Mouse (Mus musculus): ENCODE data around the gene Gabra1.

Gabra1 gene

GRCm38 (mm10) chr11:42182825-42183152, at the start of gene Gabra1:
Gene Gabra1, minus strand, starts transcription at chr11:42182930.
- in situ Hi-C loops (cut with MboI, MseI) = no loop called here

- in situ Hi-C loops (cut with MboI, MseI) = no loop called here
Measured at GRCm38 (mm10) chr11:42181973-42182824, 531 bp downstream of the Gabra1 start.

DNA sequence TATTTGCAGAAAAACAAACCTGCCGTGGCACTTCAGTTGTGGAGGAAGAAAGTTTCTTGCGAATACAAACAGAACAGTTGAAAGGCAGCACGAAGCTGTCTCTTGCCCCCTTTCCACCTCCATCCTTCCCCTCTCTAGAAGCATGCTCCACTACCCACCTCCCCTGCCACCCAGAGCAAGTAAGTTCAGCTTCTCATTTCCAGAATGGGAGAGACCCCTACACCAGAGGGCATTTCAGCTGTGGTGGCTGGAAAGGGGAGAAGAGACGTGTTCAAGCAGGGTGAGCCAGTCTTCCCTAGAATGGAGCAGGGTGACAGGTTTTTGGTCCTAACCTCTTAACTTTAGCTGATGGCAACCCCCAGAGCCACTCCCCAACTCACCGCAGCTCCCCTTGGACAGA, 1.3 kb downstream of the Gabra1 start:
- in situ Hi-C loops (cut with MboI, MseI) = no loop called here

DNA sequence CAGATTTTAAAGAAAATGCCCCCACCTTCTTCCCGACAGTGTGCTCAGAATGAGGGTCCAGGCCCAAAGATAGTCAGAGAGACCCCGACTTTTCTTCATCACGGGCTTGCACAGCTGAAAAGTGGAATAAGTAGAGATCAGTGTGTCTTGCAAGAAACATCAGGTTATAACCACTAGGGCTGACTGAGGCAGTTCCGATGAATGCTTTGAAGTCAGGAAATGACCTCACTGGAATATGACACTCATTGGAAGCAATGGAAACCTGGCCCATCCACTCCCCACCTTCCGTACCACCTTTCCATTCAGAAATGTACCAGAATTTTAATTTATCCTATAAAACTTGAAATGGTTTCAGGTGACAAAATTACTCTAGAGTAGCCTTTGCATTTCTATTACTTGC, 3.2 kb downstream of the Gabra1 start:
- in situ Hi-C loops (cut with MboI, MseI) = no loop called here

DNA sequence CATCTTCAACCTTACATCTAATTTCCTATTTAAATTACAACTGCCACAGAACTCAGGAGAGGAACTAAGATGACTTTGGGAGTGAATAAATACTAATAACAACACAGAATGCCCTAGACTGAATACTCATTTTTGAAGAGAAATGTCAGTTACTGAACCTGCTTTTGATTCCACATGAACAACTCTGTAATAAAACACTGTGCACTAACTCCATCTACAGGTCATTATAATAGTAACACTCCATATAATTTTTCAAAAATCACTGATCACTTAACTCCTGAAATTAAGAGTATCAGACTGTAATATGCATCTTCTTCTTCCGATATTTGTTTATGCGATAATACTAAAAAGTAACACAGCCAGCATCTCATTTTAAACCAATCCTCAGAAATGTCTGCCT, 4.4 kb downstream of the Gabra1 start:
- in situ Hi-C loops (cut with MboI, MseI) = no loop called here

- in situ Hi-C loops (cut with MboI, MseI) = no loop called here
Measured at GRCm38 (mm10) chr11:42151396-42151795, 31.3 kb downstream of the Gabra1 start.

DNA sequence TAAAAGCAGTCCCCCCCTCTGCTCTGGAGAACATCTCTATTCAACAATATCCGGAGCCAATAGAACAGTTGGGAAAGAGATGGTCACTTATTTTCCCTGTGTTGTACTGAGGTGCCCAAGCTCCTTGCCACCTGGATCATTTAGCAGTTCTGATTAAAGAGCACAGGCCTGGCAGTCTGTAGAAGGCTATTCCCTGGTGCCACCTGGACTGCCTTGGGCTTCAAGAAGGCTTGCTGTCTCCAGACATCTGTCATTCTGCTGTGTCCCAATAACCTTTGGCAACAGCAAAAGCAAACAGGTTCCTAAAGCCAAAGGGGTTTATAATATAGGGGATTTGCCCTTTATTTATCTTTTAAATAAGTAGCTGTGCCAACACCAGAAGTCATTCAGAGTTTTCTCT, 65.8 kb downstream of the Gabra1 start:
- in situ Hi-C loops (cut with MboI, MseI) = no loop called here

DNA sequence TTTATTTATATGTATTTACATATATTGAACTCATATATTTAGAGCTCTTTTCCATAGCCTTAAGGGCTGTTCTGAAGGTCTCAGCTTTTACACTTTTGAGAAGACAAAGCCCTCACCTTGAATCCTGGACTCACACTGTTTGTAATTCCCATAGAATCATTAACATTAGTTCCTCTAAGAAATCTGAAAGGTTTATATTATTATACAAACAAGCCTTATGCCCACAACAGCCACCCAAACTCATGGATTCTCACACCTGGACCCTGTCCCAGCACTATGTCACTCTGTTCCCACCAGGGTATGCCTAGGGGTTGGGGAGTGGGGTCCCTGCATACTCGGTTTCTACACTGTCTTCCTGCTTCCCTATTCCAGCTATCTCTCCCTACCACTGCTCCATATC, 72.7 kb downstream of the Gabra1 start:
- in situ Hi-C loops (cut with MboI, MseI) = no loop called here

GRCm38 (mm10) chr11:42109627-42110026, 73.1 kb downstream of the Gabra1 start:
- in situ Hi-C loops (cut with MboI, MseI) = no loop called here

- in situ Hi-C loops (cut with MboI, MseI) = no loop called here
Measured at GRCm38 (mm10) chr11:42095556-42095955, 87.2 kb downstream of the Gabra1 start.
